In the genomic region with DNA sequence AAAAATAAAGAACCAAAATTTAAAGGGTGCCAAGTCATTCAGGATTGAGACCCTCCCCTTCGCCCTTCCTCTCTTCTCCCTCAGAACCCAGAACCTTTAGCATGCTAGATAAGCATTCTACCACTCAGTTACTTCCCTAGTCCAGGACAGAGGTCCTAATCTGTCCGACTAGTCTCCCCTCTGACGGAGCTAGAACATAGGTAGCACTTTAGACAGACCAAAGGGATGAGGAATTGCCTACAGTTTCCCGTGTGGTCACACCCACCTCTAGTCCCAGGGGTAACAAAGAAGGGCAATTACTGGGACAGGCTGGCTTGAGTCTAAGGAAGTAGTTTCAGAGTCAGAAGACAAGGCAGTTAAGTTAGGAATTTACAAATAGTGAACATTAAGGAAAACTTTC, we compare ENCODE assay signal across 20 mouse cellular contexts. TPM values are rescaled to one million over a fixed set of nuclear protein-coding genes. Genes with fewer than 3 reads are reported as not detected.
DNase-seq lines count a peak whose midpoint lies in the region; ATAC-seq and TF ChIP-seq lines count a peak whose summit lies in the region.
"Had no signal": no experiment of that assay in that cellular context is flagged by ENCODE, and none has a peak within 500 bp of the region (broad histone marks: within the 10 kb centered on the region; RNA-seq: fewer than 3 reads in every experiment).

No protein-coding gene starts in this region.

- no peaks in the 10 kb centered on the region for H3K36me3 ChIP-seq in forebrain, embryonic 13.5 days (ENCODE audit: poor library complexity, severe bottlenecking)
- H3K36me3 ChIP-seq in forebrain, postnatal 0 days (ENCODE audit: insufficient read depth), result no peaks in the 10 kb centered on the region; the same call in 1 of the 2 replicates
- H3K36me3 ChIP-seq in midbrain, embryonic 12.5 days, result 0 out of 2 replicates have a peak, but pooled peaks cover 3% of the 10 kb centered on the region
- H3K36me3 ChIP-seq in midbrain, embryonic 10.5 days, result peaks cover 4% of the 10 kb centered on the region; the same call in 1 of the 2 replicates
- H3K36me3 ChIP-seq in kidney, adult 2 months (ENCODE audit: control insufficient read depth, insufficient read depth, low read length), result peaks cover 5% of the 10 kb centered on the region
- H3K36me3 ChIP-seq: intestine, embryonic 15.5 days had no signal

- H3K27me3 ChIP-seq in forebrain, embryonic 13.5 days, result peaks cover 14% of the 10 kb centered on the region; the same call in 1 of the 2 replicates
- no peaks in the 10 kb centered on the region for H3K27me3 ChIP-seq in forebrain, postnatal 0 days (ENCODE audit: insufficient read depth, low read length)
- H3K27me3 ChIP-seq in midbrain, embryonic 12.5 days, result peaks cover 73% of the 10 kb centered on the region
- peaks cover 84% of the 10 kb centered on the region for H3K27me3 ChIP-seq in midbrain, embryonic 10.5 days (ENCODE audit: low read depth, poor library complexity, severe bottlenecking)
- no peaks in the 10 kb centered on the region for H3K27me3 ChIP-seq in kidney, adult 2 months (replicated peaks; ENCODE audit: control insufficient read depth, insufficient read depth, low read length)
- H3K27me3 ChIP-seq: intestine, embryonic 15.5 days; limb, embryonic 15.5 days had no signal

- DNase-seq in forebrain, postnatal 0 days, result no peak
- no peak for DNase-seq in midbrain, embryonic 10.5 days (ENCODE audit: low spot score)
- no peak for DNase-seq in kidney, adult 2 months
- DNase-seq in frontal cortex, postnatal 14 days (ENCODE audit: low spot score in 2 of 2), result no peak
- DNase-seq: adrenal gland, postnatal 36 days; cerebellum, adult 9-11 months; gastrocnemius, postnatal 10 days; liver, postnatal 0 days; lung, postnatal 4 days; right cerebral cortex, adult 18-20 months; spleen, adult 18-20 months; thymus, postnatal 36 days had no signal

- TF ChIP-seq POLR2A in kidney, adult 2 months (IDR thresholded peaks at IDR 0.05; ENCODE audit: low read depth, low read length), result no peak

- no peak overlapping the region for H3K9ac ChIP-seq in forebrain, embryonic 13.5 days
- no peak overlapping the region for H3K9ac ChIP-seq in forebrain, postnatal 0 days
- H3K9ac ChIP-seq in midbrain, embryonic 12.5 days (replicated peaks), result no peak overlapping the region
- H3K9ac ChIP-seq: intestine, embryonic 15.5 days; limb, embryonic 15.5 days; liver, postnatal 0 days had no signal

- no peak overlapping the region for H3K27ac ChIP-seq in forebrain, embryonic 13.5 days
- no peak overlapping the region for H3K27ac ChIP-seq in forebrain, postnatal 0 days (ENCODE audit: low read depth, low read length)
- H3K27ac ChIP-seq in midbrain, embryonic 12.5 days (replicated peaks), result no peak overlapping the region
- no peak overlapping the region for H3K27ac ChIP-seq in midbrain, embryonic 10.5 days (replicated peaks)
- H3K27ac ChIP-seq in kidney, adult 2 months (ENCODE audit: insufficient read depth, low read depth, low read length), result no peak overlapping the region
- H3K27ac ChIP-seq: intestine, embryonic 15.5 days; kidney, postnatal 0 days; limb, embryonic 15.5 days had no signal

- peaks cover 44% of the 10 kb centered on the region for H3K4me1 ChIP-seq in forebrain, embryonic 13.5 days
- 0 out of 2 replicates have a peak, but pooled peaks cover 8% of the 10 kb centered on the region for H3K4me1 ChIP-seq in forebrain, postnatal 0 days (ENCODE audit: insufficient read depth)
- peaks cover 24% of the 10 kb centered on the region for H3K4me1 ChIP-seq in midbrain, embryonic 12.5 days
- H3K4me1 ChIP-seq in midbrain, embryonic 10.5 days, result peaks cover 50% of the 10 kb centered on the region
- H3K4me1 ChIP-seq in kidney, adult 2 months (ENCODE audit: control insufficient read depth, insufficient read depth, low read length), result peaks cover 7% of the 10 kb centered on the region
- H3K4me1 ChIP-seq: intestine, embryonic 15.5 days; limb, embryonic 15.5 days had no signal

- no peak overlapping the region for H3K4me3 ChIP-seq in forebrain, embryonic 13.5 days
- H3K4me3 ChIP-seq in forebrain, postnatal 0 days (ENCODE audit: low read depth, low read length), result no peak overlapping the region
- H3K4me3 ChIP-seq in midbrain, embryonic 12.5 days, result no peak overlapping the region
- no peak overlapping the region for H3K4me3 ChIP-seq in midbrain, embryonic 10.5 days
- no peak overlapping the region for H3K4me3 ChIP-seq in kidney, adult 2 months (ENCODE audit: insufficient read depth, low read depth, low read length)
- H3K4me3 ChIP-seq: intestine, embryonic 15.5 days; limb, embryonic 15.5 days had no signal

- H3K4me2 ChIP-seq in forebrain, embryonic 13.5 days, result no peak overlapping the region
- H3K4me2 ChIP-seq in forebrain, postnatal 0 days (ENCODE audit: low read depth), result no peak overlapping the region
- H3K4me2 ChIP-seq in midbrain, embryonic 12.5 days (replicated peaks), result no peak overlapping the region
- H3K4me2 ChIP-seq: intestine, embryonic 15.5 days; limb, embryonic 15.5 days had no signal

- TF ChIP-seq CTCF in forebrain, postnatal 0 days (IDR thresholded peaks at IDR 0.05; ENCODE audit: low read depth), result no peak
- TF ChIP-seq CTCF in kidney, adult 2 months (conservative IDR thresholded peaks at IDR 0.05; ENCODE audit: insufficient read depth, insufficient read length, low read depth, low read length), result no peak

- WGBS in forebrain, embryonic 13.5 days, result 8% methylated on average over 4 of the region's 4 CpGs
- 24% methylated on average over 4 of the region's 4 CpGs for WGBS in forebrain, postnatal 0 days
- WGBS in midbrain, embryonic 12.5 days, result 12% methylated on average over 4 of the region's 4 CpGs
- 7% methylated on average over 4 of the region's 4 CpGs for WGBS in midbrain, embryonic 10.5 days
- 69% methylated on average over 4 of the region's 4 CpGs for WGBS in kidney, adult 2 months

- peak; percentile 30; the same call in 1 of the 2 replicates for ATAC-seq in forebrain, embryonic 13.5 days
- no peak for ATAC-seq in forebrain, postnatal 0 days
- ATAC-seq in midbrain, embryonic 12.5 days (ENCODE audit: low FRiP score, low read depth), result peak; percentile 63
- peak; percentile 24; the same call in 1 of the 2 replicates for ATAC-seq in megakaryocyte progenitor cell, adult 5-6 weeks (replicated peaks; ENCODE audit: poor library complexity)
- ATAC-seq in inflammation-experienced regulatory T-cells, adult 6 months, result no peak
- ATAC-seq: intestine, embryonic 15.5 days; liver, postnatal 0 days had no signal

- no peaks in the 10 kb centered on the region for H3K9me3 ChIP-seq in forebrain, embryonic 13.5 days (replicated peaks)
- no peaks in the 10 kb centered on the region for H3K9me3 ChIP-seq in forebrain, postnatal 0 days (ENCODE audit: low read length)
- no peaks in the 10 kb centered on the region for H3K9me3 ChIP-seq in midbrain, embryonic 12.5 days
- H3K9me3 ChIP-seq in midbrain, embryonic 10.5 days (replicated peaks), result no peaks in the 10 kb centered on the region
- H3K9me3 ChIP-seq: intestine, embryonic 15.5 days; limb, embryonic 15.5 days had no signal

RNA-seq across cellular contexts. Expression of gene Ism2, which starts 28.5 kb away (rescaled TPM):
- polyA plus RNA-seq in forebrain, embryonic 13.5 days (2015; fragmentation: Nextera tagmentation; extraction: Ambion mirVana), result 1.5 and 2.6 TPM in 2 replicates
- total RNA-seq in forebrain, postnatal 0 days (2014; rRNA removed), result 0.69 and 1.1 TPM in 2 replicates
- polyA plus RNA-seq in forebrain, postnatal 0 days (2015; fragmentation: Nextera tagmentation; extraction: Ambion mirVana), result 0.88 and 1.8 TPM in 2 replicates
- polyA plus RNA-seq in midbrain, embryonic 12.5 days (2016; fragmentation: Nextera tagmentation; extraction: Ambion mirVana), result 1.0 and 1.2 TPM in 2 replicates
- polyA plus RNA-seq in midbrain, embryonic 10.5 days (2016; fragmentation: Nextera tagmentation; extraction: Ambion mirVana), result 0.99 and 1.4 TPM in 2 replicates
- total RNA-seq in megakaryocyte progenitor cell, adult 5-6 weeks (2015), result not detected in 2 replicates
- total RNA-seq in megakaryocyte progenitor cell, adult 5-6 weeks (2017), result not detected in 2 replicates
- polyA plus RNA-seq in kidney, adult 2 months (2012; rRNA removed), result 0.06 TPM in 1 of 2 replicates, not detected in the other
- polyA plus RNA-seq in inflammation-experienced regulatory T-cells, adult 6 months (2017; shearing (Covaris generic)), result not detected
- total RNA-seq: gastrocnemius, postnatal 10 days; heart, postnatal 25 days had no signal

Comparison
In these comparisons a context has a peak if more than half of its experiments do, and no peak if none do; other contexts are left out.
1. ATAC-seq: peak in forebrain, embryonic 13.5 days (single experiment), midbrain, embryonic 12.5 days (single experiment) and megakaryocyte progenitor cell, adult 5-6 weeks (single experiment); none in forebrain, postnatal 0 days (single experiment) and inflammation-experienced regulatory T-cells, adult 6 months (single experiment).